Mouse (Mus musculus): ENCODE data around the gene Syne2. TPM values are rescaled to one million over a fixed set of nuclear protein-coding genes. Genes with fewer than 3 reads are reported as not detected.

Gene Syne2
- polyA plus RNA-seq, 1 experiment from 2014 or later = 42.1 TPM

- no peaks in the 10 kb centered on the region for H3K9me3 ChIP-seq (replicated peaks; ENCODE audit: control insufficient read depth, low read length)
- 0 out of 2 replicates have a peak, but pooled peaks cover 7% of the 10 kb centered on the region for H3K4me1 ChIP-seq (ENCODE audit: control insufficient read depth, insufficient read depth, low read length)
- H3K27ac ChIP-seq (ENCODE audit: low read length) = no peak overlapping the region
- no peak overlapping the region for H3K4me3 ChIP-seq (replicated peaks; ENCODE audit: low read length)
- WGBS = 70% methylated on average over 4 of the region's 4 CpGs
- no peak for ATAC-seq (ENCODE audit: insufficient read depth, low FRiP score)
- no peaks in the 10 kb centered on the region for H3K27me3 ChIP-seq (ENCODE audit: control insufficient read depth, insufficient read depth, low read length)
- H3K36me3 ChIP-seq (ENCODE audit: control insufficient read depth, insufficient read depth, low read length) = peaks cover 5% of the 10 kb centered on the region; the same call in 1 of the 2 replicates
- H3K9ac ChIP-seq (ENCODE audit: low read length) = no peak overlapping the region
- no peak overlapping the region for H3K4me2 ChIP-seq (ENCODE audit: low read depth, low read length)
These were observed 195.5 kb downstream of the Syne2 start for GRCm38 (mm10) chr12:76013480-76013879.

- Histone ChIP-seq H3K27ac (ENCODE audit: low read length) (peak overlapping the region; percentile 82), H3K4me1 (ENCODE audit: control insufficient read depth, insufficient read depth, low read length) (0 out of 2 replicates have a peak, but pooled peaks cover 7% of the 10 kb centered on the region), H3K9me3 (replicated peaks; ENCODE audit: control insufficient read depth, low read length) (no peaks in the 10 kb centered on the region), H3K36me3 (ENCODE audit: control insufficient read depth, insufficient read depth, low read length) (peaks cover 5% of the 10 kb centered on the region; the same call in 1 of the 2 replicates), H3K27me3 (ENCODE audit: control insufficient read depth, insufficient read depth, low read length) (no peaks in the 10 kb centered on the region), H3K9ac (ENCODE audit: low read length) (no peak overlapping the region), H3K4me3 (replicated peaks; ENCODE audit: low read length) (no peak overlapping the region), H3K4me2 (ENCODE audit: low read depth, low read length) (peak overlapping the region; percentile 6; the same call in 1 of the 2 replicates)
- peak; percentile 44; the same call in 1 of the 2 replicates for ATAC-seq (ENCODE audit: insufficient read depth, low FRiP score)
- 71% methylated on average over 15 of the region's 15 CpGs for WGBS
These were observed 197.1 kb downstream of the Syne2 start for GRCm38 (mm10) chr12:76015026-76015425.

DNA sequence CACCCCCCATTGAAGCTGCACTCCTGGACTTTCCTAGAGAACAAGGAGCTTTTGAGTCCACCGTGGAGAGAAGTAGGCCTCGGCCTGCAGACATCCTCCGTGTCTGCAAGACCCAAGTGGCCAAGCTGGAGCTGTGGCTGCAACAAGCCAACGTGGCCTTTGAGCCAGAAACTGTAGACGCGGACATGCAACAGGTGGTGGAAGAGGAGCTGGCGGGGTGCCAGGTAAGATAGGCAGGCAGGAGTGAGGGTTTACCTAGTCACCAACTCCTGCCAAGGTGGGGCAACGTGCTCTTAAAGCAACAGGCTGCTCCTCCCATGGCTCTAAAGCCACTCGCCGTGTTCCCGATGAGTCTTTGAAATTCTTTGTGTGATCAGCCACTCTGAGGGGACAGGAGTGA lies 197.6 kb downstream of the Syne2 start:
- no peaks in the 10 kb centered on the region for H3K9me3 ChIP-seq (replicated peaks; ENCODE audit: control insufficient read depth, low read length)
- no peak overlapping the region for H3K9ac ChIP-seq (ENCODE audit: low read length)
- WGBS = 59% methylated on average over 11 of the region's 11 CpGs
- H3K4me2 ChIP-seq (ENCODE audit: low read depth, low read length) = 0 out of 2 replicates have a peak overlapping the region, but pooled peaks have one; percentile 6
- no peak overlapping the region for H3K4me3 ChIP-seq (replicated peaks; ENCODE audit: low read length)
- H3K27me3 ChIP-seq (ENCODE audit: control insufficient read depth, insufficient read depth, low read length) = no peaks in the 10 kb centered on the region
- H3K4me1 ChIP-seq (ENCODE audit: control insufficient read depth, insufficient read depth, low read length) = 0 out of 2 replicates have a peak, but pooled peaks cover 7% of the 10 kb centered on the region
- peaks cover 5% of the 10 kb centered on the region; the same call in 1 of the 2 replicates for H3K36me3 ChIP-seq (ENCODE audit: control insufficient read depth, insufficient read depth, low read length)
- ATAC-seq (ENCODE audit: insufficient read depth, low FRiP score) = peak; percentile 74
- H3K27ac ChIP-seq (ENCODE audit: low read length) = peak overlapping the region; percentile 82

DNA sequence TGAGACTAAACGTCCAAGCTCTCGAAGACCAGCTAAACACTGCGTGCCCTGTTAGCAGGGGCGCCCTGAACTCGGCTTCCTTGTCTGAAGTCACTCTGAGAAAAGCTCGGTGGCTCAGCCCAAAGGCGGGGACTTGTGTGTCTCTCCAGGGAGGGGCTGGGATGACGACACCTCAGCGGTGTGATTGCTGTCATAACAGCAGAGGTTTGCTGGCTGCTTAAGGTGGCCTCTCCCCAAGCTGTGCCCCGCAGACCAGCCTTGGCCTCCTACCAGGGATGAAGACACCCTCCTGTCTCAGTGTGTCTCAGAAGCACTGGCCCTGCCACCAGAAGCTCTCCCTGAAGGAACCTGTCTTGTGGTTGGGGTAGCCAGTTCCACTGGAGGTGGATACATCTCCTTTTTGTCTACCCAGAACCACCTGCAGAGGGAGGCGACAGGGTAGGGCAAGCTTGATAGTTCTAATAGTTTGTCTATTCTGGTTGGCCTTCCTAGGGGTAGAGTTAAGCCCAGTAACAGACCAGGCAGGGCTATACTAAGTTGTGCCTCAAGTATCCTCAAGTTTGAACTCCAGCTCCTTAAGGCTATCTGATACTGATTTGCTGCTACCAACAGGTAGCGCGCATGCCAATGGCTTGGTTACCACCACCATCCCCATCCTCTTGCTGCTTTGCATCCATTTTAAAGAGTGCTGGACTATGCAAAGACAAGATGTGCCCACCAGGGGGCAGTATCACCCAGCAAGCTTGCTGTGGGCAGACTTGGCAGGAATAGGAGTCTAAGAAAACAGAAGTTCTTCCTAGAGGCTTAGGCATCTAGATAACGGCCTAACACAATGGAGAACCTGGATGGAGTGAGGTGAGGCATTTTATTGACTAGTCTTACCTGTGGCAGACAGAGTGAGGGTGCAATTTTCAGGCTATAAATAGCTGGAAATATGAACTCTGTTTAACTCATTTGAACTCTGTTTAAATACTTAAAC lies 198.5 kb downstream of the Syne2 start:
- no peak overlapping the region for H3K9ac ChIP-seq (ENCODE audit: low read length)
- no peak overlapping the region for H3K4me3 ChIP-seq (replicated peaks; ENCODE audit: low read length)
- peak; percentile 34; the same call in 1 of the 2 replicates for ATAC-seq (ENCODE audit: insufficient read depth, low FRiP score)
- 74% methylated on average over 14 of the region's 14 CpGs for WGBS
- H3K4me1 ChIP-seq (ENCODE audit: control insufficient read depth, insufficient read depth, low read length) = 0 out of 2 replicates have a peak, but pooled peaks cover 7% of the 10 kb centered on the region
- no peaks in the 10 kb centered on the region for H3K9me3 ChIP-seq (replicated peaks; ENCODE audit: control insufficient read depth, low read length)
- H3K27ac ChIP-seq (ENCODE audit: low read length) = peak overlapping the region; percentile 27
- no peaks in the 10 kb centered on the region for H3K27me3 ChIP-seq (ENCODE audit: control insufficient read depth, insufficient read depth, low read length)
- H3K4me2 ChIP-seq (ENCODE audit: low read depth, low read length) = no peak overlapping the region
- H3K36me3 ChIP-seq (ENCODE audit: control insufficient read depth, insufficient read depth, low read length) = peaks cover 5% of the 10 kb centered on the region; the same call in 1 of the 2 replicates

DNA sequence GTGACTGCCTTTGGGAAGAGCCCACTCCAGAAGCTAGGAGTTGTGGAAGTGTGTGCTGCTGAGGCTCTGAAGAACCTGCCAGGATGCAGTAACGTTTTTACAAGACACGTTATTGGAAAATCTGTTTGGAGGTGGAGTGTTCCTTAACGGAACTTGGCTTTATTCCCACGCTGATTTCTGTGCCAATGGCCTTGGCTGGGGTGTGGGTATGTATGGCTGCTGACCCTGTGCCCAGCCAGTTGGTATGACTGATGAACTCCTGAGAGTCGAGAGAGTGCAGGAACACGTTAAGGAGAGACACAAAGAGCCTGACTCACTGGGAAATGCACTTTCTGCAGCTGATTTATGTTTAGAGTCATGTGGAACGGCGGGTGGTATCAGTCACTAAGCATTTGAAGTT lies 200.7 kb downstream of the Syne2 start:
- H3K36me3 ChIP-seq (ENCODE audit: control insufficient read depth, insufficient read depth, low read length) = peaks cover 5% of the 10 kb centered on the region; the same call in 1 of the 2 replicates
- H3K4me2 ChIP-seq (ENCODE audit: low read depth, low read length) = no peak overlapping the region
- no peaks in the 10 kb centered on the region for H3K27me3 ChIP-seq (ENCODE audit: control insufficient read depth, insufficient read depth, low read length)
- H3K4me1 ChIP-seq (ENCODE audit: control insufficient read depth, insufficient read depth, low read length) = 0 out of 2 replicates have a peak, but pooled peaks cover 7% of the 10 kb centered on the region
- no peak overlapping the region for H3K9ac ChIP-seq (ENCODE audit: low read length)
- no peak overlapping the region for H3K4me3 ChIP-seq (replicated peaks; ENCODE audit: low read length)
- H3K27ac ChIP-seq (ENCODE audit: low read length) = no peak overlapping the region
- WGBS = 63% methylated on average over 8 of the region's 8 CpGs
- no peak for ATAC-seq (ENCODE audit: insufficient read depth, low FRiP score)
- no peaks in the 10 kb centered on the region for H3K9me3 ChIP-seq (replicated peaks; ENCODE audit: control insufficient read depth, low read length)

DNA sequence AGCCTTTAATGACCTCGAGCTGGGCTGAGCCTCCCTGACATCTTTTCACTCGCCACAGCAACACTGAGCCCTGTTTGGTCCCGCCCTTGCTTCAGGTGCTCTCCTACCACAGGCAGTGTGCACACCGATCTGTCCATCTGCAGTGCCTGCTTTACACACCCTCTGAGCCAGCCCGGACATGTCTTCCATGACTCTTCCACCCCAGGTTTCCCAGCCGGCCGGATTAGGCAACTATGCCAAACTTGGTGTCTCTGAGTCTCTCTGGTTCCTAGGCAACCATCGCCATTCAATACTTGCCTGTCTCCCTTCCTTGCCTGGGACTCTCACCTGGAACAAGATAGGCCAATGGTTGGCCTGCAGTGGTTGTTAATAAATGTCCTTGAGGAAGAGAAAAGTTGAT lies 224.4 kb downstream of the Syne2 start:
- no peaks in the 10 kb centered on the region for H3K9me3 ChIP-seq (replicated peaks; ENCODE audit: control insufficient read depth, low read length)
- no peak overlapping the region for H3K27ac ChIP-seq (ENCODE audit: low read length)
- ATAC-seq (ENCODE audit: insufficient read depth, low FRiP score) = no peak
- peaks cover 5% of the 10 kb centered on the region for H3K36me3 ChIP-seq (ENCODE audit: control insufficient read depth, insufficient read depth, low read length)
- 74% methylated on average over 8 of the region's 8 CpGs for WGBS
- H3K27me3 ChIP-seq (ENCODE audit: control insufficient read depth, insufficient read depth, low read length) = no peaks in the 10 kb centered on the region
- no peaks in the 10 kb centered on the region for H3K4me1 ChIP-seq (ENCODE audit: control insufficient read depth, insufficient read depth, low read length)
- H3K4me3 ChIP-seq (replicated peaks; ENCODE audit: low read length) = no peak overlapping the region
- no peak overlapping the region for H3K9ac ChIP-seq (ENCODE audit: low read length)
- H3K4me2 ChIP-seq (ENCODE audit: low read depth, low read length) = no peak overlapping the region

GRCm38 (mm10) chr12:76046561-76046960 lies 228.6 kb downstream of the Syne2 start:
- H3K4me2 ChIP-seq (ENCODE audit: low read depth, low read length) = no peak overlapping the region
- no peak overlapping the region for H3K4me3 ChIP-seq (replicated peaks; ENCODE audit: low read length)
- no peaks in the 10 kb centered on the region for H3K9me3 ChIP-seq (replicated peaks; ENCODE audit: control insufficient read depth, low read length)
- H3K27ac ChIP-seq (ENCODE audit: low read length) = no peak overlapping the region
- ATAC-seq (ENCODE audit: insufficient read depth, low FRiP score) = no peak
- WGBS = 86% methylated on average over 6 of the region's 6 CpGs
- peaks cover 5% of the 10 kb centered on the region for H3K36me3 ChIP-seq (ENCODE audit: control insufficient read depth, insufficient read depth, low read length)
- no peaks in the 10 kb centered on the region for H3K4me1 ChIP-seq (ENCODE audit: control insufficient read depth, insufficient read depth, low read length)
- no peak overlapping the region for H3K9ac ChIP-seq (ENCODE audit: low read length)
- H3K27me3 ChIP-seq (ENCODE audit: control insufficient read depth, insufficient read depth, low read length) = no peaks in the 10 kb centered on the region

DNA sequence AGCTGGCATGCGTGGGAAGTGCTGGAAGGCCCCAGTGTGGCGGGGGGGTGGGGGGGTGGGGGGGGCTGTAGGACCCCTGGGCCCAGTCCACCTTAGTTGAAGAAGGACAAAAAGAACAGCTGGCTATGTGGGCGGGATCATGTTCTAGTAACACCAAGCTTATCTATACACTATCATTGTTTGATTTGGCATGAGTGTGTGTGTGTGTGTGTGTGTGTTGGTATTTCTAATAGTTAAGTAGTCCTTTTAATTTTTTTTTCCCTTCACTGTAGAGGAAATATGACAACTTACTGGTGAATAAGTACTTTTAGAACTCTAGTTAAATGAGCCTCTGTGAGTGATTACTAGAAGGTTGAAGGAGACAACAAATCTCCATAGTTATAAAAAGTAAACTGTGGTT lies 230.0 kb downstream of the Syne2 start:
- ATAC-seq (ENCODE audit: insufficient read depth, low FRiP score) = no peak
- Histone ChIP-seq H3K36me3 (ENCODE audit: control insufficient read depth, insufficient read depth, low read length) (peaks cover 7% of the 10 kb centered on the region), H3K4me2 (ENCODE audit: low read depth, low read length) (no peak overlapping the region), H3K27ac (ENCODE audit: low read length) (no peak overlapping the region), H3K4me1 (ENCODE audit: control insufficient read depth, insufficient read depth, low read length) (no peaks in the 10 kb centered on the region), H3K9ac (ENCODE audit: low read length) (no peak overlapping the region), H3K9me3 (replicated peaks; ENCODE audit: control insufficient read depth, low read length) (no peaks in the 10 kb centered on the region), H3K27me3 (ENCODE audit: control insufficient read depth, insufficient read depth, low read length) (no peaks in the 10 kb centered on the region), H3K4me3 (replicated peaks; ENCODE audit: low read length) (no peak overlapping the region)
- WGBS = 64% methylated on average over 3 of the region's 3 CpGs

DNA sequence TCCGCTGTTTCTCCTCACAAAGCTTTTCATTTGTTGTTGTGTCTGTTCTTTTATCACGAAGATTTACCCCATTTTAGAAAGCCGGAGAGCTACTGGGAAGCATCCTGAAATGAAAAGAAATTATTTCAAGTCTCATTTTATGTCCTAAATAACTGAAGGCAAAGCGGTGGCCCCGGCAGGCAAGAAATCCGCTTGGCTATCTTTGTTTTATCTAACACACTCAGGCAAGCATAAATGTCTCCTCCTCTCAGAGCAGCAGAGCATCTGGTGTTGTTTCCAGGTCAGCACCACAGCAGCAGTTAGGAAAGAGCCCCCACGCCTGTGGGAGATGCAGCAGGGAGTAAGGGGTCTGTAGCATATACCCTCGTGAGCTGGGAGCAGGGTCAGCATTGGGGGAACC lies 230.7 kb downstream of the Syne2 start:
- Histone ChIP-seq H3K4me3 (replicated peaks; ENCODE audit: low read length) (no peak overlapping the region), H3K4me2 (ENCODE audit: low read depth, low read length) (no peak overlapping the region), H3K27ac (ENCODE audit: low read length) (no peak overlapping the region), H3K36me3 (ENCODE audit: control insufficient read depth, insufficient read depth, low read length) (peaks cover 7% of the 10 kb centered on the region), H3K9me3 (replicated peaks; ENCODE audit: control insufficient read depth, low read length) (no peaks in the 10 kb centered on the region), H3K27me3 (ENCODE audit: control insufficient read depth, insufficient read depth, low read length) (no peaks in the 10 kb centered on the region), H3K4me1 (ENCODE audit: control insufficient read depth, insufficient read depth, low read length) (no peaks in the 10 kb centered on the region), H3K9ac (ENCODE audit: low read length) (no peak overlapping the region)
- no peak for ATAC-seq (ENCODE audit: insufficient read depth, low FRiP score)
- WGBS = 82% methylated on average over 8 of the region's 8 CpGs
